Mouse (Mus musculus): Measurements from ENCODE around the gene Cabp1. TPM values are rescaled to one million over a fixed set of nuclear protein-coding genes. Genes with fewer than 3 reads are reported as not detected.
A peak's percentile ranks its signal among the peaks of the same experiment; 100 is the strongest.
"Not testable (repeated sequence)": the region's sequence is repeated elsewhere in the genome, so short reads cannot be mapped to it uniquely, and the experiment has no call there.

Cabp1 gene
- total RNA-seq, 1 experiment from 2014 or later, result 44.4 TPM

DNA sequence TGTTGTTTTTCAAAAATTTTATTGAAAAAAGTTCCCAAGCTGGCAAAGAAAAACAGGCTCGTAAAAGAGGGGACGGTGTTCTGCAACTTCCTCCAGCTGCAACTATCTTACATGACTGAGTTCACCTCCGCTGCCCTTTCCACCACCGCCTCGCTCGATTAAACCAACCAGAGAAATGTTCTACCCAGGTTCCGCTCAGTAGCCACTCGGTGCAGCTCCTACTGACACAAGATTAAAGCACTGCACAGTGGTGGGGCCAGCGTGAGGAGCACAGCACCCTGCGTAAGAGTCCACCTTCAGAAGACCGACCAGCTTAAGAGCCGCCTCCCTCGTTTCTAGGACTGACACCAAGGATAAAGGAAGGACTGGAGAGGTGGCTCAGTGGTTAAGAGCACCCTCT is 42.7 kb downstream of the Cabp1 start:
- DNase-seq, result no peak

DNA sequence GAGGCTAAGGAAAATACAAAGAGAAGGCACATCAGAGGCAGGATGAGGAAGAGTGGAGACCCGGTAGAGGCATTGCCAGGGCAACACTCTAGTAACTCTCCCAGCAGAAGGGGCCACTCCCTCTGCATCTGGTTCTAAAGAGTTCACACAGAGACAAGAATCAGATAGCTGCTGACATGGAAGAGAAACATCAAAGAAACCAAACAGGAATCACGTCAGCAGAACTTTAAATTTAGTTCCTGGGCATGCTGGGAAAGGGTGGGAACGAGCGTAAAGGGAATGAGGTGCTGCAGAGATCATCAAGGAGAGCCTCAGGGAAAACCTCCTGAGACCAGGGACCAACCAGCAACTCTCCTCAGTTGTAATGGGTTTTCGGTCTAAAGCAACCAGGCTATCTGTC is 43.2 kb downstream of the Cabp1 start:
- DNase-seq, result no peak

DNA sequence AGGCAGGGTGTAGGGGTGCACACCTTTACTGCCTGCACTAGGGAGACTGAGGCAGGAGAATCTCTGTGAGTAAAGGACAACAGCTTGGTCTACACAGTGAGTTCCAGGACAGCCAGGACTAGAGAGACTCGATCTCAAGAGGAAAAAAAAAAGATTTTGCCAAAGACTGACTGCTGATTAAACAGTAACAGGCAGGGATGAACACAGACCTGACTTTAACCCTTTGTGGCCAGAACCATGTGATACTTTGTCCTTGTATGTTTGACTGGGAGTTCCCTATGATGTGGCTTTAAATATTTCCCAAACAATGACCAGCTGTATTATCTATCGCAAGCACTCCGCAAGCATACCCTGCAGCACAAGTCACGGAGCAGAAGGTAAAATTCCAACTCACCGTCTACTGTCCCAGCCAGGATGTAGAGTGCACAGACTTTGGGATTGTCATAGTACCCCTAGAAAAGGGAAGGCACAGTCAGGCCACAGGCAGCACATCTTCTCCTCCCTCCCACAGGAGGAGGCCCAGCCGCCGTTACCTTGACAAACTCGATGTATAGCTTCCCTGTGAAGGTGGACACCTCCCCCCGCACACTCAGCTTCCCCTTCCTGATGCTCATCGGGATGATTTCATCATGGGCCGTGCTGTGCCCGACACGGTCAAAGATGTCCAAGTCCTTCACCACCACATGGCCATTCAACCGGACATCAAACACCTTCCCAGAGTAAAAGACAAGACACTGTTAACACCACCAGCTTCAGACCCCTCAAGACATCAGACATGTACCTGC is 44.3 kb downstream of the Cabp1 start:
- no peak for DNase-seq

DNA sequence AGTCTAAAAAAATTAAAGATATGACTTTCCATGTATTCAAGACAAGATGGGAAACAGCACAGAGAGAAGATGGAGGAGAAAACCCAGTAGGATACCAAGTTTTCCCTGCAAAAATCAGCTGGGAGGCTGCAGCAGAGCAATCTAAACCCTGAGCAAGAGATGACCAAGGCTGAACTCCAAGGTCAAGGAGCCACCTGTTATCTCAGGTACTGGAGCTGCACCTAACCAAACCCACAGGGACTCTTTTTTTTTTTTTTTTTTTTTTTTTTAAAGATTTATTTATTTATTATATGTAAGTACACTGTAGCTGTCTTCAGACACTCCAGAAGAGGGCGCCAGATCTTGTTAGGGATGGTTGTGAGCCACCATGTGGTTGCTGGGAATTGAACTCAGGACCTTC is 45.3 kb downstream of the Cabp1 start:
- not testable (repeated sequence) for DNase-seq

DNA sequence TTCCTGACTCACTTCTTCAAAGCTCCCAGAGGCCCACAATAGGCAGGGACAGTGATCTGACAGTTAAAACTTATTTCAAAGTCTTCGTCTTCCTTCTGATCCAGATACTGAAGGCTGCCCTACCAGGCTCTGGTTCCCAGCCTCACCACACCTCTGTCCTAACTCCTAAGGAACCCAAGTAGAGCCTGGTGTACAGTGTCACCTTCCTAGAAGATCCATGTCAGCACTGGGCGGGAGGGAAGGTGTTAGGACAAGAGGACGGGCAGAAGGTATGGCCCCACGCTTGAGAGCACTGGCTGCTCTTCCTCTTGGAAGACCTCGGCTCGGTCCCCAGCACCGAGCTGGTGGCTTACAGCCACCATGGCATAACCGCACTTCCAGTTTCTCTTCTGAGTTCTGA is 45.8 kb downstream of the Cabp1 start:
- DNase-seq, result no peak

DNA sequence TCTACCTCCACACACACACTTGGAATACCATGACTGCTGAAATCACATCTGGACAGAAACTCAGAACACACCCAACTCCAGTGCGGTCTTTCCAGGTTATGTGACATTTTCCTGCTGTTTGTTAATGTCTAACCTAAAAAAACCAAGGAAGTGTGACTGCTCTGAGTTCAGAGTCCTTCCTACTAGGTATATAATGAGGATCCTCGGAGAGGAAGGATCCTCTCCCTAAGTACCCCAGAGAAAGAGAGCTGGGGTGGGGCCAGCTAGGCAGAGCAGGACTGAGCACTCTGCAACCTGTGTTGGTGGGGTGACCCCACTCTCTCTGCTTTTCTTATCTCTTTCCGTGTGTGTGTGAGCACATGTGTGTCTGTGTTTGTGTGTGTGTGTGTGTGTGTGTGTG is 46.8 kb downstream of the Cabp1 start:
- no peak for DNase-seq

DNA sequence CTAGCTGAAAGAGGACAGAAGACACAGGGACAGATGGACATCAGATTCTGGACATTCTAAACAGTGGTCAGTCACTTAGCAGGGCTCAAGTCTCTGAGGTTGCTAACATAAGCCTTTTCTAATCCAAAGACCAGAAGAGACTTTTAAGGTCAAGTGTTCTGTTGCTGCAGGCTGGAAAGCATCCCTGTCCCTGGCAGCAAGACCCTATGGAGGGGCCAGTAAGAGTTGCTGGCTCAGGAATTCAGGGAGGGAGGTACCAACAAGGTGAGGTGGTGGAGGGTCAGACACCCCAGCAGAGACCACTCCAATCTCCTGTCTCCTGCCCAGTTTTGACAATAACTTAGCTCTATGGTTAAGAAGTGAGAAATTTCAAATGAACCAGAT is 47.4 kb downstream of the Cabp1 start:
- no peak for DNase-seq

DNA sequence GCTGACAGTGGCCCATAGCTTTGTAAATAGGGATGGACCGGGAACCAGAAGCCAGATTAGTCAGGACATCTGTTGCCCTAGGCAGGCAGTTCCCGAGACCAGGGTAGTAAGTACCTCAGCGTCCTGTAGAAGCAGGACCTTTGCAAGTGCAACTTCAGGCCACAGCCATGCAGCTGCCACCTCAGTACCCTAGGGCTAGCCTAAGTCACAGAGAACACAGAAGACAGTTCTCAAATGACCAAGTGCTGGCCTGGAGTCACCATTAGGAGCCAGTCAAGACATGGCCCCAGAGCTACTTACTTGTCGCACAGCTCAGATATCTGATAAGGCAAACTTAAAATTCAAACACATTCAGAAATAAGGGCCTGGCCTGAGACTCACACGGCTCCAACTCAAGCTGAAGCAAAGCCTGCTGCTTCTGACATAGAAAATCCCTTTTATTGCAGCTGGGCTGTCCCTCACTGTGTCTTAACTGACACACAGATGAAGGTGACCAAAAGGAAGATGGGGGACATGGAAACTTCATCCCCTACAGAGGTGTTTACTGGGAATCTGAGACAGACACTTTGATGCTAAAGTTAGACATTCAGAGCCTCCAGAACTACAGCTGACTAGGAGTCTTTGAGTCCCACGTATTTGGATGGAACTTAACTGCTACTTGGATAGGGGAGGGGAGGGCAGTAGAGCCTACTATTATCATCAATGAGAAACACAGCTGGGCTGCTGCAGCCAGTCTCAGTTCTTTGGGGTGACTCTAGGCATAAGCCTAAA is 48.0 kb downstream of the Cabp1 start:
- no peak for DNase-seq

DNA sequence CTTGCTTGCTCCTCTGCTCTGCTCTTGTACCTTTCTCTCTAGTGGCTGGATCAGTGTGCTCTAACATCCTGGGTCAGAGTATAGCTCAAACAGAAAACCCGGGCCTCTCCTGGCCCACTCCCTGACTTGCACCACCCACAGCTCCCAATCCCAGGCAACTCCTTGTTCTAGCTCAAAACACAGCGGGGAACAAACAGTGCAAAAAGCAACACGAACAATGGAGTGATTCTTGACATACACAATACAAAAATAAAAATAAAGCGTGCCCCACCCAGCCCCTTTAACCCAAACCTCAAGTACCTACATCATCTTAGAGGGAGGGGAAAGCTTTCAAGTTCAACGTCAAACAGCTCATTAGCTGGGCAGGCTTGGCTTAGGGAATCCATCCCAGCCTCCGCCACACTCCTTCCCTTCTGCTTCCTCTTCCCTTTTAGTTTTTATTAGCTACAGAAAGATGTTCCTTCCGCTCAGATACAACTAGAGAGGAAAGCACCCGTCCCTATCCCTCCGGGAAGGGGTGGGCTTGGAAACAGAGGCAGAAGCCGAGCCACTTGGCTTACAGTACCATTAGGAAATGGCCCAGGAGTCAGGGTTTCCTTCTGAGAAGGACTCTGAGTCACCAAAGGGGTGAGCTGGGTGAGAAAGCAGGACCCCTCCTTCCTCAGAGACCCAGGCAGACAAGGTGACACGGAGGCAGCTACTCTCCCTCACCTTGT is 48.8 kb downstream of the Cabp1 start:
- no peak for DNase-seq

DNA sequence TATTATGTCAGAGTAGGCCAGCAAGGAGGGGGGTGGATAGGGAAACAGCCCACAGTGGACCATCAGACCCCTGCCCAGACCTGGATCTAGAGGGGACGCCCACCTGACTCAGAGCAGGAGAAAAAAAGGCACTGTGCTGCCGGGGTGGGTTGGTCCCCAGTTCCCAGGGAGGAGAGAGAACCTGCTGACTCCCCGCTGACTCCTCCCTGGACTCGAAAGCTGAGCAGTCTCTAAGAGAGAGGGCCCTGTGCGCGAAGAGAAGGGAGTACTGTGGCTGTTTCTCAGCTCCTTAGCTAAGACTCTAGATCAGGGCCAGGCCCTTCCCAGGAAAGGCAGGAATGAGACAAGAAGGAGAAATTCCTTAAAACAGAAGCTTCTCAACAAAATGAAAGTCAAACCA is 49.7 kb downstream of the Cabp1 start:
- DNase-seq, result no peak

DNA sequence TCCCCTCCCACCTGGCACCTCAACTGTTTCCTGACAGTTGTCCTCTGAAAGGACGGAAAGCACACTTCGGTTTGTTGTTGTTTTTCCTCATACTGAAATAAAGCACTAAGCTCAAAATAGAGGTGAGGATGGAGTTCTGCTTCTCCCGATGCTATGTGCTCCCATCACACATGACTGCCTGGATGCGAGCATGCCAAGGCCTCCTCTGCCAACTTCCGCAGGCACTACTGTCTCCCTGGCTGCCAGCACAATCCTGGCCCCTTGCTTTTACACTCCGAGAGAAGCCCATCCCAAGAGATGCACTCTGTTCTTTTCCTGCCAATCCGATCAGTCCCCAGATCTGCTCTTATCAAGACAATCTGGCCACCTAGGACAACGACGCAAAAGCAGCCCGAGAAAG is 50.6 kb downstream of the Cabp1 start:
- DNase-seq, result no peak

DNA sequence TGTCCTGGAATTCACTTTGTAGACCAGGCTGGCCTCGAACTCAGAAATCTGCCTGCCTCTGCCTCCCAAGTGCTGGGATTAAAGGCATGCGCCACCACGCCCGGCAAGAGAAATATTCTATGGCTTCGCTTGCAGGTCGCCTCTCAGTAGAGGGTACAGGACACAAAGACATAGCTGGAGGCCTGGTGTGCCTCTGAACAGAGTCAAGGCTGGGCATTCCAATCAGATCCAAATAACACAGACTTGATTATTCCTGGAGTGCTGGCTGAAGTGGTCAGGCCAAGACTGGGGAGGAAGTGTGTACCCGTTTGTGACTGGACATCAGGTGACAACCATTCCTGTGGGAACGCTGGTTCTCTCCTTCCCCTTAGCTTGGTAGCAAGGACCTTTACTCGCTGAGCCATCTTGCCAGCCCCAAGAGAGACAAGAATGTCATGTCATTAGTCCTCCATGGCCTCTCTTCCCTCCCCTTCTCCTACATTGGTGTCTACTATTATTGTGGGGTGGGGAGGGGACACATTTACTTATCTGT is 51.9 kb downstream of the Cabp1 start:
- DNase-seq, result no peak

DNA sequence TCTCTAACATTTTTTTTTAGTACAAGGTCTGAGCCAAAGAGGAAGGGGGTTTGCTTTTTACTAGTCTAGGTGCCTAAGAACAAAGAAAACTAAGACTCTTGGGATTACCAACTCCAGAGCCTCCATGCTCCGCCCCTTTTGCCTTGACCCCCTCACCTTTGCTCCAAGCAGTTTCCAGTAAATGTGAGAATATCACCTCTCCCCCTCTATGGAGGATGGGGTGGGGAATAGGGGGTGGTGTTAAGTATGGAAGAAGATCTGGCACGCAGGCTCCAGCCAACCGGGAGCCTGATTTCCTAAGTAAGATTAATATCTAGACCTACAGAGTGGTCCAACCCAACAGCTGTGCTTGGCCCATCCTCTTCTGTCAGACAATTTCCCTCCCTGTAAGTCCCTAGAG is 53.5 kb downstream of the Cabp1 start:
- DNase-seq, result no peak

DNA sequence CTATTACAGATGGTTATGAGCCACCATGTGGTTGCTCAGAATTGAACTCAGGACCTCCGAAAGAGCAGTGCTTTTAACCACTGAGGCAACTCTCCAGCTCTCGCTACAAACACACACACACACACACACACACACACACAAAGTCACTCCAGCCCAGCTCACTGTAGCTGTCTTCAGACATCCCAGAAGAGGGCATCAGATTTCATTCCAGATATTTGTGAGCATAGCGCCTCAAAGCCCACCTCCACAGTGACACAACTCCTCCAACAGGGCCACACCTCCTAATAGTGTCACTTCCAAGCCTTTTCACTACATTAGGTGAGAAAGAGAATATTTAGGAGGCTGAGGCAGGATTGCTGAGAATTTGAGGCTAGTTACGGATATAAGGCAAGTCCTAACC is 55.1 kb downstream of the Cabp1 start:
- DNase-seq, result no peak

DNA sequence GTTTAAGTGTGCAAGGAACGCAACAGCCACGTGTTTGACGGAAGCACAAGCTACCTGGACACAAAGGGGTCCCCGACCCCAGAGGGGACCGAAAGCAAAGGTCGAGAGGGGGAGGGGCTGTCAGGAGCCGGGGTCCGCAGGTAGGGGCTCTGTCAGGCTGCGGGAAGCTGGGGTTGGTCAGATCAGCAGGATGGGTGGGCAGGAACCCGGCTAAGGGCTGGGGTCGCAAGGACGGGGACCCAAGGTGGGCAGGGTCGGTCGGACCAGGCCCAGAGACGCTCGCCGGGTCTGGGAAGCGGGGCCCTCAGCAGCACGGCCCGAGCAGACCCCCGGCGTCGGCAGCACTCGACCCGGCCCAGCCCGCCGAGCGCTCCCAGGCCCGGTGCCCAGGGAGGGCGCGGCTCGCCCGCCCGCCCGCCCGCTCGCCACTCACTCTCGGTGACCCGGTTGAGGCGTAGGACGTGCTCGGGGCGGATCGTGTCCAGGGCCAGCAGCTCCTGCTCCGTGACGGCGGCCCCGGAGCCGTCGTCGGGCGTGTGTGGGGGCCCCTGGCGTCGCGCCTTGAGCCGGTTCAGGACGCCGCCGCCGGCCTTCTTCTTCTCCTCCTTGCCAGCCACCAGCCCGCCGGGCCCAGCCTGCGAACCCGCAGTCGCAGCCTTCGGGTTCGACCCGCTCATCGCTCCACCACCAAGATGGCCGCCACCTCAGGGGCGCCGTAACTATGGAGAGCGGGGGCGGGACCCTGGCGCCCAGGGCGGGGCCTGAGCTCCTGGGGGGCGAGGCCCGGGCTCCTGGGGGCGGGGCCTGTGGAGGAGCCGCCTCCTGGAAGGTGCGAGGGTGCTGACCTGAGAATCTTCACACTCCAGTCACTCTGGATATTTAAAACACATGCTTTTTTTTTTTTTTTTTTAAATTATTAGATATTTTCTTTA is 59.7 kb downstream of the Cabp1 start, which contains the start of gene Unc119b:
Gene Unc119b, minus strand, starts transcription at position 742 of the 932 bp plus-strand sequence.
- peak; percentile 90 for DNase-seq

DNA sequence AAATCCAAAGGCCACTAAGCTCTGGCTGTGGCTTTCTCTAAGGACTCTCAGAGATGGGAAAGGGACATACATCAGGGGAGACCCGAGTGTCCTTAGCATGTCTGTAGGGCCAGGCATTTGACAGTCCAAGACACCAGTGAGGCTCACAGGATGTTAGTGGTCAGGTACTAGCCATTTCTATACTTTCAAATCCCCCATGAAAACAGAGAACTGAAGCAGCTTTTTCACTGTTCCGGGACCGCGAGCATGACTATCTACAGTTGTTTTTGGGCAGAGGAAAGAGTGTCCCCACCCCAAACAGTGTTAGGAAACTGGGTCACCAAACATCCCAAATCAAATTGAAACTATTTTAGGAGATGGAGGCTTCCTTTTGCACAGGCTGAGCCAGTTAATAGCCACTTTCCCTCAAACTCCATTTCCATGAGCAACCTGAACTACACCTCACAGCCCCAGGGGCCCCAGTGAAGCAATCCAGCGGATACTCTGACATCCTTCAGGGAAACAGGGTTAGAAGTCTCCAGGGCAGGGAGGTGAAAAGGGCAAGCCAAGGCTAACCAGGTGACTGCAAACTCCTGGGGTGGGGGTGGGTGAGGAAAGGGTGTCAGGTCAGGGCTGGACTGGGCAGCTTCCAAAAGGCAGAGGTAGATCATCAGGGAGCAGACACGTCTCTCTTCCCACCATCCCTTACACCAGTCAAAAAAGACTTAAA is 60.7 kb downstream of the Cabp1 start:
- DNase-seq, result no peak

DNA sequence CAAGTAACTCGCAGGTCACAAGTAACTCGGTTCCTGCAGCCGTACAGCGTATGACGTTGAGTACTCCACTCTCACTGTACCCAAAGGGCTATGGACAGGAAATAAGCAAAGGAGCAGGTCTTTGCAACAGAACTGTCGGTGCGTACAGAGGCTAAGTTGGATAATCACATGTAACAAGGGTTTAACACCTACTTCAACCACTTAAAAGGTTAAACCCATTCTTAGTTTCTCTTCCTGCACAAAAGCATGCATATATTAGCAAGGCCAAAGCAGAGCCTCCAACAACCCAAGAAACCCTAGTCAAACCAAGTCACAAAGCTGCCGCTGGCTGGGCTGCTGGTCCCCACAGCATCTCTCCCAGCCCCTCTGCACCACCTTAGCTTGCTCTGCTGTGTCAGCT is 61.7 kb downstream of the Cabp1 start:
- no peak for DNase-seq

DNA sequence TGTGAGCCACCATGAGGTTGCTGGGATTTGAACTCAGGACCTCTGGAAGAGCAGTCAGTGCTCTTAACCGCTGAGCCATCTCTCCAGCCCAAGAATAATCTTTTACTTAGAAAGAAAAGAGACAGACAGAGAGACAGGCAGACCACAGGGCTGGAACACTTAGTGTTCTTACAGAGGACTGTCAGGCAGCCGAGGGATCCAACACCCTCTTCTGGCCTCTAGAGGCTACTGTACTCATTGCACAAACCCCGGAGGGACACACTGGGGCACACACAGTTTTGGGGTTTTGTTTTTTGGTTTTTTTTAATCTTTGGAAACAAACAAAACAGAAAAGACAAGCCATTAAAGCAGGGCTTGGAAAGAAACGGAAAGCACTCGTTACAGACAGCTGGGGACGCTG is 64.9 kb downstream of the Cabp1 start:
- DNase-seq, result no peak

DNA sequence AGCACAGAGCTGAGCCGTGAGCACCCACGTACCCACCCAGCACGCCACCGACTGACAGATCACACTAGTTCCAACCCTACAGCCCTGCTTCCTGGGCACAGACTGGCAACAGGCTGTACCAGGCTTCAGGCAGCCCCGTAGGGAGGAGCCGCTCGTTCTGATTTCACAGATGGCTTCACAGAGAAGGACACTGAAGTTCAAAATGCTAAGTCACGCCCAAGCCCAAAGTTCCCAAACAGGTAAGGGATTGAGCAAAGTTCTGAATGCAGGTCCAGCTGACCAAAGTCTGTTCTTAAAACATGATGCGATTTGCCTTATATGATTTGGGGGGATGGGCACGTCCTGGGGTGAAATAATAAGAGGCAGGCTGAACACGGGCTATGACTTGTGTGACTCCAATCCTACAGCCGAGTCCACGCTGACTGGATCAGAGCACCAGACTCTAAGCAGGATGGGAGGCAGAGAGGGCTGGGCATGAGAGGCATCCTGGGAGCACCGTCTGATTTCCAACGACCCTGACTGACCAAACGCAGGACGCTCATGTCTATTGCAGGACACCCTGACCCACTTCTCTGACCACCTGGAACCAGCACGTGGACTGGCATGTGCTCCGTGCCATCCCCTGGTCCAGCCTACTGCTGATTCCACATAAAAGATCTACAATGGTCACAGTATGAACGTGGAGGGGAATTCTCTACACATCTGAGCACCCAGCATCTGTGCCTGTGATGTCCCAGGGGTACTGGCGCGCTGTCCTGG is 66.6 kb downstream of the Cabp1 start:
- no peak for DNase-seq

DNA sequence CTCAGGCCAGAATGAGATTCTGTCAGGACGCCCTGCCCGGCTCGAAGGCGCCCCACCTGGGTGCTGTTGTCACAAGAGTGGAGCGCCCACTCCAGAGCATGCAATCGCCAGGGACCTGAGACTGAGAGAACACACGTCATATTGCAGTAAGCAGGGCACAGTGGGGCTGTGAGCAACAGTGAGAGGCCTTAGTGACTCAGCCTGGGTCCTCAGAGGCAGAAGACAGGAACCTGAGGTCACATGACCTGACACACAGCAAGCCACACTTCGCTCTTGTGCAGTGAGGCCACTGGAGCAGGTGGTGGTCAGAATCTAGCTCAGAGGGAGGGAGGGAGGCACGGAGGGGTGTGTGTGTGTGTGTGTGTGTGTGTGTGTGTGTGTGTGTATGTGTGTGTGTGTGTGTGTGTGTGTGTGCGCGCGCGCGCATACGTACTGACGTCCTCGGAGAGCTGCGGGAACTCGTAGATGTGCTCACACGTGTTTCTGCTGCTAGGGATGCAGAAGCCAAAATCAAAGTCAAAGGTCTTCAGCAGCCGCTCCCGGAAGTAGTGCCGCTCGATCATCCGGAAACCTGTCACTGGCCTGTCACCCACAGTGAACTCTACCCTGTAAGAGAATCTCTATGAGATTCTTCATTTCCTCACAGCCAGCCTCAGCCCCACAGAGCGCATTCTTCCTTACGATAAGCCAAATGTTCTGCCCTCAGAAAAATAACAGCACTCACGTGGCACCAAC is 67.4 kb downstream of the Cabp1 start:
- no peak for DNase-seq
